Mouse (Mus musculus) liver, embryonic 14.5 days (tissue): ENCODE measurements around the gene Vwa3b. TPM values are rescaled to one million over a fixed set of nuclear protein-coding genes. Genes with fewer than 3 reads are reported as not detected.

Experiments
- ATAC-seq: fragments of 200-750 bp; cut with Nextera tagmentation; 2 replicates; pipeline ENCODE4 v1.8.0; 2017; ENCODE audit warnings: moderate number of reproducible peaks, mild to moderate bottlenecking, moderate library complexity; ENCODE audit not compliant: insufficient read depth
- DNase-seq, 3 experiments: peaks; one replicate each; pipeline ENCODE4 v3.0.0-alpha.2; 2012 to 2013; ENCODE audit warnings: low read depth in 3 of 3, low spot score in 3 of 3
- H3K27ac ChIP-seq: fragments of 300-500 bp; sonication (generic); 2 replicates; pipeline ENCODE4 v1.5.1; 2014; ENCODE audit warnings: moderate library complexity, mild to moderate bottlenecking, control low read depth, inconsistent platforms
- H3K27me3 ChIP-seq: fragments of 300-500 bp; sonication (generic); 2 replicates; pipeline ENCODE4 v1.6.1; 2014; ENCODE audit warnings: mild to moderate bottlenecking, low read length, moderate library complexity; ENCODE audit not compliant: control insufficient read depth, insufficient read depth
- H3K36me3 ChIP-seq: fragments of 300-500 bp; sonication (generic); replicated peaks from 2 replicates; pipeline ENCODE4 v1.6.1; 2014; ENCODE audit warnings: low read depth; ENCODE audit not compliant: control insufficient read depth, insufficient read depth
- H3K4me1 ChIP-seq, 2 experiments: fragments of 200-500 bp in 1 of 2; fragments of 300-500 bp in 1 of 2; sonication (generic) in 1 of 2; replicated peaks; 2 replicates each; pipeline ENCODE4 v1.6.1; 2012 to 2014; ENCODE audit warnings: antibody characterized with exemption in 1 of 2, inconsistent platforms in 1 of 2, low read length in 1 of 2; ENCODE audit not compliant: control insufficient read depth in 2 of 2, insufficient read depth in 2 of 2
- H3K4me2 ChIP-seq: fragments of 300-500 bp; sonication (generic); 2 replicates; pipeline ENCODE4 v1.6.1; 2014; ENCODE audit warnings: low read depth, mild to moderate bottlenecking, control low read depth, moderate library complexity
- H3K4me3 ChIP-seq, 2 experiments: fragments of 200-500 bp in 1 of 2; fragments of 300-500 bp in 1 of 2; sonication (generic) in 1 of 2; 2 replicates each; pipeline ENCODE4 v1.5.1; 2012 to 2014; ENCODE audit warnings: low read depth in 2 of 2, low read length in 2 of 2, mild to moderate bottlenecking in 2 of 2, control low read depth in 1 of 2, inconsistent platforms in 1 of 2, moderate library complexity in 1 of 2; ENCODE audit not compliant: insufficient read depth in 1 of 2
- H3K9ac ChIP-seq: fragments of 300-500 bp; sonication (generic); replicated peaks from 2 replicates; pipeline ENCODE4 v1.6.1; 2014; ENCODE audit warnings: mild to moderate bottlenecking, control low read depth, moderate library complexity
- H3K9me3 ChIP-seq: fragments of 300-500 bp; sonication (generic); 2 replicates; pipeline ENCODE4 v1.6.1; 2016; ENCODE audit warnings: low read length, mixed read lengths; ENCODE audit not compliant: control insufficient read depth
- CTCF ChIP-seq: IDR thresholded peaks from 2 replicates; pipeline ENCODE4 v1.5.1; 2016; ENCODE audit warnings: antibody characterized with exemption, low read depth, control low read depth
- EP300 ChIP-seq: IDR thresholded peaks from 2 replicates; pipeline ENCODE4 v1.6.1; 2016; ENCODE audit warnings: antibody characterized with exemption, low read depth
- WGBS: fragments of 180-500 bp; shearing (Covaris S2); extraction: QIAGEN DNeasy Blood & Tissue Kit; methylation state at CpG from one replicate; pipeline ENCODE4 v1.1.7; 2014; ENCODE audit not compliant: insufficient replicate concordance; 5-methylcytosine and 5-hydroxymethylcytosine counted together
- polyA plus RNA-seq, 2 experiments: library from polyadenylated mRNA; depleted of rRNA in 1 of 2; stranded (reverse) in 1 of 2; unstranded in 1 of 2; fragments of >200 nt; fragmentation: Nextera tagmentation in 1 of 2; extraction: Ambion mirVana in 1 of 2; gene quantifications; 2 replicates each; pipeline versions ENCODE4 v1.2.1 to v1.2.3; 2012 to 2014

Gene Vwa3b
- polyA plus RNA-seq, 2 experiments: not detected

DNA sequence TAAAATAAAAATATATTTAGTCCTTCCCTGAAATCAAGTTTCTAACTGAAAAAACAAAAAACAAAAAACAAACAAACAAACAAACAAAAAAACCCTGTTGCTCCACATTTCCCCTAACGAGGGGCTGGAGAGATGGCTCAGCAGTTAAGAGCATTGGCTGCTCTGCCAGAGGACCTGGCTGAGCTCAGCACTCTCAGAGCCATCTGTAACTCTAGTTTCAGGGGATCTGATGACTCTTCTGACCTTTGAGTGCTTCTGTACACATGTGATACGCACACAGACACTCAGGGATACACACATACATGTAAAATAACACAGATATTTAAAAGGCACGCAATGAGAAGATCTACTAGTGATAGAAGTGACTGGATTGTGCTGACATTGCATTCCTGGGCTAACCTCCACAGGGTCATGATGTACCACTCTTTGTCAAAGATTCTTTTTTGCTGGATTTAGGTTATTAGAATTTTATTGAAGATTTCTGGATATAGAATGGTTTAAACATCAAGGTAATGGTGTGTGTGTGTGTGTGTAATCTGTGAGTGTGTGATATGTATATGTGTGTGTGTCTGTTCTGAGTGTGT is 14.7 kb upstream of the Vwa3b start:
- no peak overlapping the region for H3K4me2 ChIP-seq
- H3K27me3 ChIP-seq: no peaks in the 10 kb centered on the region
- TF ChIP-seq EP300 (no peak), CTCF (no peak)
- 53% methylated on average over 3 of the region's 3 CpGs for WGBS
- no peak overlapping the region for H3K9ac ChIP-seq
- H3K27ac ChIP-seq: no peak overlapping the region
- DNase-seq (no peak), ATAC-seq (no peak)
- no peak overlapping the region for H3K4me3 ChIP-seq
- no peaks in the 10 kb centered on the region for H3K9me3 ChIP-seq
- no peaks in the 10 kb centered on the region for H3K36me3 ChIP-seq
- no peaks in the 10 kb centered on the region for H3K4me1 ChIP-seq

DNA sequence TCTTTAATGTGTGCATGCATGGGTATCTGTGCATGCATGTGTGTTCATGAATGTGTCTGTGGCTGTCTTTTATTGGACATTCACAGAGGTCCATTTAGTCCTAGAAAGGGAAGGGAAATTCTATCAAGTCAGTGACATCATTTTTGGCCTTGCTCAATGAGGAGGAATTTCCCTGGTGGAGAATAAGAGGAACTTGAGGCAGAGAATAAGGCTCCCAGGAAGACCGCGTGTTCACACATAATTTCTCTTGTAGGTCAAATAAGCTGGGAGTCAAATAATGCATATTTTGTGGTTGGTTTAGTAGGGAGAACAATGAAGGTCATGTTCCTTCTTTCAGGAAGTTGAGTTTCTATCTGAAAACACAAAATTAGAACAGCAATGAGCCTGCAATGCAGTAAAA is 13.4 kb upstream of the Vwa3b start:
- Histone ChIP-seq H3K36me3 (no peaks in the 10 kb centered on the region), H3K4me1 (no peaks in the 10 kb centered on the region), H3K4me3 (no peak overlapping the region), H3K27ac (no peak overlapping the region), H3K9ac (no peak overlapping the region), H3K27me3 (no peaks in the 10 kb centered on the region), H3K9me3 (no peaks in the 10 kb centered on the region), H3K4me2 (no peak overlapping the region)
- TF ChIP-seq CTCF (no peak), EP300 (no peak)
- no peak for ATAC-seq
- 78% methylated on average over 2 of the region's 2 CpGs for WGBS
- no peak for DNase-seq

DNA sequence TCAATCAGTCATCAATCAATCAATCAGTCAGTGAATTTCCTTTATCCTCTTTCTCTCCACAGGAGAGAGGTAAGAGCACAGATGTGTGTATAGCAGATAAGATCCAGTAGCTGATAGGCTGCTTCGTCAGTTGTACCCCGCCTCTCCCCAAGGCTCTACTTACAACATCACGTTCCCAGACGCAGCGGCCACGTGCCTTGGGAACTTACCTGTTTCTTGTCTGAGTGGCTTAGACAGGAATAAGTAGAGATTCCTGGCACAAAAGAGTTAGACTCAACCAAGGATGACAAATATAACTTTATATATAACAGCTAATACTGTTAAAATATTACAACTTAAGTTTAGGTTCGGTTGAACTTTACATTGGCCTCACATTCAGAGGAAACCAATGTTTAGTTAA is 12.7 kb upstream of the Vwa3b start:
- Histone ChIP-seq H3K4me3 (no peak overlapping the region), H3K4me1 (no peaks in the 10 kb centered on the region), H3K9me3 (no peaks in the 10 kb centered on the region), H3K27ac (no peak overlapping the region), H3K4me2 (no peak overlapping the region), H3K9ac (no peak overlapping the region), H3K36me3 (no peaks in the 10 kb centered on the region), H3K27me3 (no peaks in the 10 kb centered on the region)
- 42% methylated on average over 7 of the region's 7 CpGs for WGBS
- ATAC-seq (no peak), DNase-seq (no peak)
- TF ChIP-seq CTCF (no peak), EP300 (no peak)

DNA sequence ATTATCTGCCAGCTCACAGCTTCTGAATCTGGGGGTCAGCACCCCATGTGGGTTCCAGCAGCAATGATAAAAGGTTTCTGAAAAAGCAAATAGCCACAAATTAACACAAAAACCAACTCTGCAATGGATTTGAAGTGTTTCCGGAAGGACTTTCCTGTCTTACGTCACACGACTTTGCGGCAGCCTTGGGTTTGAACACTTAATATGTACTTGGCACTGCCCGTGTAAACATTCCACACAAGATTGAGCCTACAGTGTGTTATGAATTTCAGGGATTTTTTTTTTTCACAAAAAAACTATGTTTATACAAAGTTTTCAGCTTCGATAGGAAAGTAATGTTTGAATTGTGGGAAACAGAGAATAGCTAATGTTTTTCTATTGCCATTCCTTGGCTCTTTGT is 7.4 kb upstream of the Vwa3b start:
- TF ChIP-seq EP300: no peak
- no peak for TF ChIP-seq CTCF
- no peak overlapping the region for H3K4me3 ChIP-seq
- H3K4me2 ChIP-seq: no peak overlapping the region
- H3K36me3 ChIP-seq: no peaks in the 10 kb centered on the region
- DNase-seq (no peak), ATAC-seq (no peak)
- WGBS: 67% methylated on average over 6 of the region's 6 CpGs
- H3K27ac ChIP-seq: no peak overlapping the region
- no peaks in the 10 kb centered on the region for H3K9me3 ChIP-seq
- no peaks in the 10 kb centered on the region for H3K4me1 ChIP-seq
- no peak overlapping the region for H3K9ac ChIP-seq
- H3K27me3 ChIP-seq: no peaks in the 10 kb centered on the region

DNA sequence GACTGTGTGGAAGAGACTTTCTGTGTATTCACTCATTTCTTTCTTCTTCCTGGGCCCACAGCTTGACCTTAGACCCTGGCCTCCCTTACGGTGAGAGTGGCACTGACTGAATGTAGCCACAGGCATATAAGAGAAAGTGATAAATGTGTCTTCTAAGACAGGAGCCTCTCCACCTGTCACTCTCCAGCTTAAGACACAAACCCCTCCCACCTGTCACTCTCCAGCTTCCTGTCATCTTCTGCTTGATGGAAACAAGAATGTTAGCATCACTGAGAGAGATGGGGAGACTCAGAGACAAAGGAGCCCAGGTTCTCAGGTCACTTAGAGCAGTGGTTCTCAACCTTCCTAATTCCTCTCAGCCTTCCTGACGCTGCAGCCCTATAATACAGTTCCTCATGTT is 3.7 kb upstream of the Vwa3b start:
- H3K4me3 ChIP-seq: no peak overlapping the region
- ATAC-seq: no peak
- H3K36me3 ChIP-seq: no peaks in the 10 kb centered on the region
- DNase-seq: no peak
- no peak overlapping the region for H3K9ac ChIP-seq
- H3K9me3 ChIP-seq: no peaks in the 10 kb centered on the region
- no peak for TF ChIP-seq EP300
- TF ChIP-seq CTCF: no peak
- no peak overlapping the region for H3K4me2 ChIP-seq
- 65% methylated on average over 2 of the region's 2 CpGs for WGBS
- H3K4me1 ChIP-seq: peaks cover 0 to 2% of the 10 kb centered on the region in 2 experiments; a peak in 1 of 4 replicates
- H3K27ac ChIP-seq: no peak overlapping the region
- H3K27me3 ChIP-seq: no peaks in the 10 kb centered on the region
